Mouse (Mus musculus): ENCODE measurements around the gene Sptlc2. TPM values are rescaled to one million over a fixed set of nuclear protein-coding genes. Genes with fewer than 3 reads are reported as not detected.
"Not testable (repeated sequence)": the region's sequence is repeated elsewhere in the genome, so short reads cannot be mapped to it uniquely, and the experiment has no call there.

Gene Sptlc2
- polyA plus RNA-seq, 1 experiment from 2014 or later: 57.4 TPM

GRCm38 (mm10) chr12:87279350-87279749 is 108.8 kb downstream of the Sptlc2 start:
- Histone ChIP-seq H3K36me3 (peaks cover 30% of the 10 kb centered on the region), H3K4me3 (no peak overlapping the region), H3K9me3 (replicated peaks) (no peaks in the 10 kb centered on the region), H3K27ac (no peak overlapping the region), H3K4me1 (peaks cover 14% of the 10 kb centered on the region), H3K27me3 (ENCODE audit: low read depth, poor library complexity, severe bottlenecking) (no peaks in the 10 kb centered on the region)
- no peak for DNase-seq (ENCODE audit: low spot score)
- 53% methylated on average over 3 of the region's 3 CpGs for WGBS

- Histone ChIP-seq H3K4me3 (no peak overlapping the region), H3K9me3 (replicated peaks) (no peaks in the 10 kb centered on the region), H3K27ac (no peak overlapping the region), H3K27me3 (ENCODE audit: low read depth, poor library complexity, severe bottlenecking) (no peaks in the 10 kb centered on the region), H3K36me3 (peaks cover 41% of the 10 kb centered on the region), H3K4me1 (peaks cover 14% of the 10 kb centered on the region)
- DNase-seq (ENCODE audit: low spot score): no peak
- WGBS: 31% methylated on average over 6 of the region's 6 CpGs
Observed at GRCm38 (mm10) chr12:87278118-87278730, 109.9 kb downstream of the Sptlc2 start.

GRCm38 (mm10) chr12:87277251-87277650 is 110.9 kb downstream of the Sptlc2 start:
- not testable (repeated sequence) for H3K4me3 ChIP-seq; H3K27ac ChIP-seq; H3K9me3 ChIP-seq (replicated peaks); H3K27me3 ChIP-seq (ENCODE audit: low read depth, poor library complexity, severe bottlenecking); DNase-seq (ENCODE audit: low spot score)
- Histone ChIP-seq H3K36me3 (peaks cover 50% of the 10 kb centered on the region), H3K4me1 (peaks cover 14% of the 10 kb centered on the region)
- 88% methylated on average over 4 of the region's 4 CpGs for WGBS

- Histone ChIP-seq H3K4me1 (peaks cover 14% of the 10 kb centered on the region), H3K9me3 (replicated peaks) (no peaks in the 10 kb centered on the region), H3K36me3 (peaks cover 71% of the 10 kb centered on the region), H3K4me3 (no peak overlapping the region), H3K27ac (no peak overlapping the region), H3K27me3 (ENCODE audit: low read depth, poor library complexity, severe bottlenecking) (no peaks in the 10 kb centered on the region)
- DNase-seq (ENCODE audit: low spot score): no peak
- 90% methylated on average over 9 of the region's 9 CpGs for WGBS
Observed at GRCm38 (mm10) chr12:87274853-87275831, 113.0 kb downstream of the Sptlc2 start.

GRCm38 (mm10) chr12:87267682-87268081 is 120.5 kb downstream of the Sptlc2 start:
- no peaks in the 10 kb centered on the region for H3K9me3 ChIP-seq (replicated peaks)
- WGBS: 29% methylated on average over 4 of the region's 4 CpGs
- peaks cover 25% of the 10 kb centered on the region for H3K4me1 ChIP-seq
- DNase-seq (ENCODE audit: low spot score): no peak
- H3K36me3 ChIP-seq: peaks cover 61% of the 10 kb centered on the region
- H3K27me3 ChIP-seq (ENCODE audit: low read depth, poor library complexity, severe bottlenecking): no peaks in the 10 kb centered on the region
- peak overlapping the region; percentile 79 for H3K4me3 ChIP-seq
- peak overlapping the region; percentile 94; the same call in 1 of the 2 replicates for H3K27ac ChIP-seq

- H3K36me3 ChIP-seq: peaks cover 61% of the 10 kb centered on the region
Observed at GRCm38 (mm10) chr12:87266827-87267603, 121.1 kb downstream of the Sptlc2 start.

GRCm38 (mm10) chr12:87266108-87266826 is 121.9 kb downstream of the Sptlc2 start, which contains the start of the genes Vipas39 and Ahsa1:
Vipas39 (minus strand) TSS chr12:87266256.
Ahsa1 (plus strand) TSS chr12:87266479.
- DNase-seq (ENCODE audit: low spot score): peak; percentile 91
- Histone ChIP-seq H3K27me3 (ENCODE audit: low read depth, poor library complexity, severe bottlenecking) (no peaks in the 10 kb centered on the region), H3K9me3 (replicated peaks) (no peaks in the 10 kb centered on the region), H3K4me1 (peaks cover 25% of the 10 kb centered on the region), H3K36me3 (peaks cover 61% of the 10 kb centered on the region), H3K27ac (peak within 1 kb of the TSS; percentile 94), H3K4me3 (peak within 1 kb of the TSS; percentile 79)
- WGBS: under 1% methylated on average over 31 of the region's 31 CpGs

More at GRCm38 (mm10) chr12:87266827-87267603, 121.1 kb downstream of the Sptlc2 start:
- Histone ChIP-seq H3K27ac (peak overlapping the region; percentile 94), H3K9me3 (replicated peaks) (no peaks in the 10 kb centered on the region), H3K4me1 (peaks cover 25% of the 10 kb centered on the region), H3K27me3 (ENCODE audit: low read depth, poor library complexity, severe bottlenecking) (no peaks in the 10 kb centered on the region), H3K4me3 (peak overlapping the region; percentile 79)
- WGBS: under 1% methylated on average over 31 of the region's 31 CpGs
- no peak for DNase-seq (ENCODE audit: low spot score)

- H3K4me3 ChIP-seq: peak overlapping the region; percentile 79
- peak overlapping the region; percentile 94 for H3K27ac ChIP-seq
- no peak for DNase-seq (ENCODE audit: low spot score)
- WGBS: 28% methylated on average over 11 of the region's 11 CpGs
- no peaks in the 10 kb centered on the region for H3K9me3 ChIP-seq (replicated peaks)
- H3K36me3 ChIP-seq: peaks cover 61% of the 10 kb centered on the region
- H3K27me3 ChIP-seq (ENCODE audit: low read depth, poor library complexity, severe bottlenecking): no peaks in the 10 kb centered on the region
- peaks cover 25% of the 10 kb centered on the region for H3K4me1 ChIP-seq
Observed at GRCm38 (mm10) chr12:87265444-87265843, 122.7 kb downstream of the Sptlc2 start.

- DNase-seq (ENCODE audit: low spot score): no peak
- Histone ChIP-seq H3K27ac (no peak overlapping the region), H3K36me3 (peaks cover 81% of the 10 kb centered on the region), H3K27me3 (ENCODE audit: low read depth, poor library complexity, severe bottlenecking) (no peaks in the 10 kb centered on the region), H3K4me3 (no peak overlapping the region), H3K4me1 (peaks cover 10% of the 10 kb centered on the region; the same call in 1 of the 2 replicates), H3K9me3 (replicated peaks) (no peaks in the 10 kb centered on the region)
- 96% methylated on average over 8 of the region's 8 CpGs for WGBS
Observed at GRCm38 (mm10) chr12:87260562-87260961, 127.6 kb downstream of the Sptlc2 start.

- H3K4me3 ChIP-seq: no peak overlapping the region
- H3K27me3 ChIP-seq (ENCODE audit: low read depth, poor library complexity, severe bottlenecking): no peaks in the 10 kb centered on the region
- WGBS: 96% methylated on average over 5 of the region's 5 CpGs
- no peak for DNase-seq (ENCODE audit: low spot score)
- peaks cover 92% of the 10 kb centered on the region for H3K36me3 ChIP-seq
- H3K4me1 ChIP-seq: no peaks in the 10 kb centered on the region
- H3K9me3 ChIP-seq (replicated peaks): no peaks in the 10 kb centered on the region
- no peak overlapping the region for H3K27ac ChIP-seq
Observed at GRCm38 (mm10) chr12:87256629-87257028, 131.5 kb downstream of the Sptlc2 start.

Measured in limb, embryonic 10.5 days (tissue).